Mouse (Mus musculus) cerebellum, adult 8-10 months (tissue): ENCODE results near the gene Trpm3.
A peak's percentile ranks its signal among the peaks of the same experiment; 100 is the strongest.
"Not testable (repeated sequence)": the region's sequence is repeated elsewhere in the genome, so short reads cannot be mapped to it uniquely, and the experiment has no call there.

Experiments
- DNase-seq: peaks from one replicate; pipeline ENCODE4 v3.0.0; 2022

The Trpm3 gene

GRCm38 (mm10) chr19:23000293-23000692, 861.4 kb downstream of the Trpm3 start:
- no peak for DNase-seq

DNA sequence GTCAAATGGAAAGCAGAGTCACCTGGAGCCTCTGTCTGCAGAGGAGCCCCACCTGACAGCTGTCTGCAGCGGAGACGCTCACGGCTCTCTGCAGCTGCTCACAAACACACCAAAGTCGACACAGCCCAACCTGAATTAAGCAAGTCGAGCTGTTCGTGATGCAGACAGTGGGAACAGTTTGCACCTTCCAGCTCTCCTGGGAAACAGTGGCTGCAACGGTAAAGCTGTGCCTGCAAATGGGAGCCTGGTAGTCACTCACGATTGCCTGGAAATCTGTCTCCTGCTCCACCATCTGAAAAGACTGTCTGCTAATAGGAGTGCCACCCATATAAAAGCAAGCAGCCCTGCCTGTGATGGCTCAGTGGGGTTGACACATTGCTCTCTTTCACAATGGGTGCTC, 865.0 kb downstream of the Trpm3 start:
- DNase-seq, result no peak

DNA sequence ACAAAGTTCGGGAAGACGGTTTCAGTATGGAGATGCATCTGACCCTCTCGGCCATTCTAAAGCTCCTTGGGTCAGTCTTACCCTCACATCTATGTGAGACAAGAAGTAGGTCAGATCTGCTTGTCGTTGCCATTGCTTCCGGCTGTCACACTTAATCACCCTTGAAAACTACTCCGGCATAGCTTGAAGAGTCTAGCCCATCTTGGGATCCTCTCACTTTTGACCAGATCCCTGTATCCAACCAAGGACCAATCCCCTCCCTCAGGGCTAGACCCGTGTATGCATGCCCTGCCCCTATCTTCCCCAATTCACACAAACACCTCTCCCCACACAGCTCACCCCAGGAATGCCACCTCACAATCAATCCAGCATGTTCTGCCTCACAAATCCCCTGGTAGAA, 867.0 kb downstream of the Trpm3 start:
- DNase-seq, result no peak

- peak; percentile 56 for DNase-seq
Measured at GRCm38 (mm10) chr19:23006517-23007273, 867.8 kb downstream of the Trpm3 start.

- no peak for DNase-seq
Measured at GRCm38 (mm10) chr19:23013695-23014094, 874.8 kb downstream of the Trpm3 start.

- peak; percentile 44 for DNase-seq
Measured at GRCm38 (mm10) chr19:23015516-23015915, 876.7 kb downstream of the Trpm3 start.

GRCm38 (mm10) chr19:23018186-23018727, 879.4 kb downstream of the Trpm3 start:
- peak; percentile 63 for DNase-seq

- DNase-seq, result no peak
Measured at GRCm38 (mm10) chr19:23022902-23023301, 884.1 kb downstream of the Trpm3 start.

DNA sequence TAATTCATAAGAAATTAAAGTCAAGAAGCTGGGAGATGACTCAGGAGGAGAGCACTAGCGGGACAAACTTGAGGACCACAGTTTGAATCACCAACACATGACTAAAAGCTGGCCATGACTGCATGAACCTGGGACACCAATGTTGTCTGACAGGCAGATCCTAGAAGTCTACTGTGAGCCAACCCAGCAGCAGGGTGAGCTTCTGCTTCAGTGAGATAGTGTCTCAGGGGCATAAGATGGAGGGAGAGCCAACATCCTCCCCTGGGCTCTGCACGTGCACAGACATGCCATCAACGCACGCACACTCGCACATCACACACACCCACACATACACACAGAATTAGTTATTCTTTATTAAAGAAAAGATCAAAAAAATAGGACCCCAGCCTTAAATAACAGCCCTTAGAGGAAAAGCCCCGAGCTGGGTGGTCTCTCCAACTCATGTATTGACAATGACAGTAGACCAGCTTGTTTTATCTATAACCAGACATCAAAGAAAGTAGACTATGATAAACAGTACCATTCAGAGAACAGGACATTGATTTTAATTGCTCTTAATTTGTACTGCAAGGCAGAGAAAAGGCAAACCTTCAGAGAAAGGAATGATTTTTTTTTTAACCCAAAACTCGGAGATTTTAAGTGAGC, 884.6 kb downstream of the Trpm3 start:
- no peak for DNase-seq

DNA sequence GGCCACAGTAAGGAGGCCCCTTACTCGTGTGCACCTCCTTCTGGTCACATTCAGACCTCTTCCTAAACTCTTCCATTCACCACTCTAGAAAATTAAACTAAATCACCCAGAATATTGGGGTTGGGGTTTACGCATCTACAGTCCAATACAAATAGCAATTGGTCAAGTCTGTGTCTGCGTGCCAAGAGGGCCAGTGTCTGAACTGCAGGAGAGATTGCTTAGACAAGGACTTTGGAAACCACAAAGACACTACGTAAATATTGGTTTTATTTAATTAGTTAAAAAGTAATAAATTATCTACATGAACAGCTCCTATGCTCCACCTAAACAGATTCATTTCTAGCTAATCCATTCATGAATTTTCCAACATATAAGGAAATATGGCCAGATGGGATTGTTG, 886.0 kb downstream of the Trpm3 start:
- no peak for DNase-seq

DNA sequence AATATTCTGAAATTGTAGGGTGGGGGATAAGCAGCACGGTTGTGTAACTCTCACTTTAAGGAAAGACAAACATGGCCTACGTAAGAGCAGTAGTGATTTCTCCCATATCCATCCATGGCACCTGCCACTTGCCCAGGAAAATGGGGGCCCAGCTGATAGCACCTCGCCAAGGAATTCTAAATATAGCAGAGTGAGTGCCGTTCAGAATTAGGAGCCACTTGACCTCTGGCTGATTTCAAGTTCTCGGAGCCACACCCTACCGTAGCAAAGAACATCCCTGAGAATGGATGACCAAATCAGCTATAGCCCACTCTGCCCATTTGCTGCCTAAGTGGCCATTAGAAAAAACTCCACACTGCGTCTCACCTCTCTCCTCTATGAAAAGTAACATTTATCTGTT, 887.6 kb downstream of the Trpm3 start:
- no peak for DNase-seq

GRCm38 (mm10) chr19:23028283-23028682, 889.4 kb downstream of the Trpm3 start:
- DNase-seq, result no peak

DNA sequence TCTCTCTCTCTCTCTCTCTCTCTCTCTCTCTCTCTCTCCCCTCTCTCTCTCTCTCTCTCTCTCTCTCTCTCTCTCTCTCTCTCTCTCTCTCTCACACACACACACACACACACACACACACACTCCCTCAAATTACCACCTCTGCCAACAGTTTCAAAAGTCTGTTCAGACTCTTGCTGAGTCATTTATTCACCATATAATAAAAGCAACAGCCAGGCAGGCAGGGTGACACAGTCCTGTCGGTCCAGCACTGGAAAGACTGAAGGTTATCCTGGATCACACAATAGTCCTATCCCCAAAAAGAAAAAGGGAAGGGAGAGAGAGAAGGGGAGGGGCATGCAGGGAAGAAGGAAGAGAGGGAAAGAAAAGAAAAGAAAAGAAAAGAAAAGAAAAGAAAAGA, 894.5 kb downstream of the Trpm3 start:
- not testable (repeated sequence) for DNase-seq

GRCm38 (mm10) chr19:23034117-23034516, 895.3 kb downstream of the Trpm3 start:
- DNase-seq, result no peak

GRCm38 (mm10) chr19:23034933-23035332, 896.1 kb downstream of the Trpm3 start:
- no peak for DNase-seq

GRCm38 (mm10) chr19:23035786-23036185, 896.9 kb downstream of the Trpm3 start:
- no peak for DNase-seq

GRCm38 (mm10) chr19:23036782-23037477, 898.1 kb downstream of the Trpm3 start:
- no peak for DNase-seq

- DNase-seq, result no peak
Measured at GRCm38 (mm10) chr19:23037499-23037898, 898.7 kb downstream of the Trpm3 start.

DNA sequence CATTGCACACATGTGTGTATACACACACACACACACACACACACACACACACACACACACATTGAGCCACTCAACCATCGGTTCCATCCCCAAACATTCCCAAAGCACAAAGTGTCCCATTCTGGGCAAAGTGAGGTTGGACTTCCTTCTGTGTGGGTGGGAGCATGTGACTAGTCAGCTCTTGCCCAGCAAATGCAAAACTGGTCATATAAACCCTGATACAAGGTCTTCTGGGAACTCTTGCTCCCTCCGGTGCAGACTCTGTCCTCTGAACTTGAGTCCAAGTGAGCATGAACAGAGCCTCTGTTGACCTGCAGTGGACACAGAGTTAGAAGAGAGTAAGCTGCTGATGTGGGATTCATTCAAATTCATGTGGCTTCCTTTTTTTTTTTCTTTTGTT, 899.5 kb downstream of the Trpm3 start:
- DNase-seq, result no peak

DNA sequence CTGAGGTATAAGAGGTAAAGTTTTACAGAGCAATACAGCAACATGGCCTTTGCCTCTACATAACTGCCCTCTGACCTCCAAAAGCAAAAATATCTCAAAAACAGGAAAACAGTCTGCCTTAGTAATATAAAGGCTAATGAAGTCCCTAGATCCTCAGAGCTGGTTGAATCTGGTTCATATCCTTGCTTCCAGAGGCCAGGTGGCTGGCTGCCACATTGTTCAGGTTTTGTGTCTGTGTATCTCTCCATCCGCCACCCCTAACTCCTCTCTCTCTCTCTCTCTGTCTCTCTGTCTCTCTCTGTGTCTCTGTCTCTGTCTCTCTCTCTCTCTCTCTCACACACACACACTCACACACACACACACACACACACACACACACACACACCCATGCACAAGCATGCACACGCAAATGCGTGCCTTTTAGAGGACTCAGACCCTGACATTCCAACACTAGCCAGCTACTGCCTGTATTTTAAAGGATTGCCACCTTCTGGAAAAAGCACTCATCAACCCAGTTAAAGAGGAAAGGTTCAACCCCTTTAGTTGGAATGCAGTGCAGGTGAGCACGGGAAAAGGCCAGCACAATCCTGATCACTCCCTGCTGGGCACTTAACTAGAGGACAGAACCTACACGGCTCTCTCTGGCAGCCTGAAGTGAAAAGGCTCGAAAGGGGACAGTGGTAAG, 902.8 kb downstream of the Trpm3 start:
- no peak for DNase-seq

DNA sequence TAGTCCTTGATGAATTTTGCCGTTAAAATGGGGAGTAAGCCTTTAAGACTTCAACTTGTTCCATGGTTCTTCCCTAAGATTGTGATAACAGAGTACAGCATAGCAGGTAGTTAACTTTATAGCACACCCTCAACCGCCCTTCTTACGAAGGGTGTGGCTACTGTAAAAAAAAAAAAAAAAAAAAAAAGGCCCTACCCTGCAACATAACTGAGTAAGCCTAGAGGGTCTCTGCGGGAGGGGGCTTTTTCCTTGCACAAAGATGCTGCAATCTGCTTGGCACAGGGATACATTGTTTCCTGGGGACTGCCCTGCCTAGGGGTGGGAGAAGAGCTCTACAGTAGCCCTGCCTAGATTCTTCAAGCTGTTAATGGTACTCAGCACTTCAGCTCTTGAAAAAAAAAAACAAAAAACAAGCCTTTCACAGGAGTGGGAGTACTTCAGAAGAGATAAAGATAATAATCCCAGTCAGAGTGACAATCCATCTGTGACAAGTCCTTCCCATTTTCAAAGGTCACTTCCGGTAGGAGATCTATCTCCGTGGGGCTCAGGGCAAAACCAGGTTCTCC, 903.4 kb downstream of the Trpm3 start:
- DNase-seq, result no peak

DNA sequence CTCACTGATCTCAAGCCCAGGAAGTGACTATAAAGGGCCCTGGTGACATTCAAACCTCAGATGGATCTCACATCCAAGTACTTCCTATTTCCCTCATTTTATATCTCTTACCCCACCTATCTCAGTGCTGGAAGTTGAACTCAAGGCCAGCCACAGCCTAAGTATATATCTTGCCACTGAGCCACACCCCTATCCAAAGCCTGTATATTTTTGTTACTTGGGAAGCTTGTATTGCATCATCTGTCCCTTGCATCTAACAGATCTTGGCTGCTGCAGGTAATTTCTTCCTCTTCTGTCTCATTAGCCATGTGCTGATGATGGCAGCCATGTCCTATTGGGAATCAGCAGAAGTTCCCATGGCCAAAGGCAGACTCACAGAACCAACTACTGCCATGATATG, 904.9 kb downstream of the Trpm3 start:
- no peak for DNase-seq
